Mouse (Mus musculus): ENCODE results near the gene Fam217b.

Gene Fam217b

GRCm38 (mm10) chr2:178414261-178415149 lies at the start of gene Fam217b, which contains the start of gene Ppp1r3d:
Gene Fam217b (plus strand): TSS chr2:178414524.
Gene Ppp1r3d (minus strand): TSS chr2:178414472.
- no peak for DNase-seq (ENCODE audit: low spot score in 2 of 2)

GRCm38 (mm10) chr2:178407053-178407815 lies 7.1 kb upstream of the Fam217b start, which contains the start of gene Sycp2:
Gene Sycp2 (minus strand): TSS chr2:178407685.
- no peak for DNase-seq (ENCODE audit: low spot score in 2 of 2)

- no peak for DNase-seq (ENCODE audit: low spot score in 2 of 2)
Measured at GRCm38 (mm10) chr2:178409024-178409423, 5.3 kb upstream of the Fam217b start.

GRCm38 (mm10) chr2:178410286-178410685 lies 4.0 kb upstream of the Fam217b start:
- no peak for DNase-seq (ENCODE audit: low spot score in 2 of 2)

- DNase-seq (ENCODE audit: low spot score in 2 of 2): no peak
Measured at GRCm38 (mm10) chr2:178412598-178412997, 1.7 kb upstream of the Fam217b start.

GRCm38 (mm10) chr2:178413081-178413480 lies 1.2 kb upstream of the Fam217b start:
- no peak for DNase-seq (ENCODE audit: low spot score in 2 of 2)

- no peak for DNase-seq (ENCODE audit: low spot score in 2 of 2)
Measured at GRCm38 (mm10) chr2:178413481-178414260, 653 bp upstream of the Fam217b start.

- no peak for DNase-seq (ENCODE audit: low spot score in 2 of 2)
Measured at GRCm38 (mm10) chr2:178415150-178415448, 775 bp downstream of the Fam217b start.

GRCm38 (mm10) chr2:178416427-178416826 lies 2.1 kb downstream of the Fam217b start:
- DNase-seq (ENCODE audit: low spot score in 2 of 2): no peak

GRCm38 (mm10) chr2:178416970-178417369 lies 2.6 kb downstream of the Fam217b start:
- DNase-seq (ENCODE audit: low spot score in 2 of 2): no peak

- no peak for DNase-seq (ENCODE audit: low spot score in 2 of 2)
Measured at GRCm38 (mm10) chr2:178420576-178420975, 6.3 kb downstream of the Fam217b start.

GRCm38 (mm10) chr2:178421603-178422002 lies 7.3 kb downstream of the Fam217b start:
- no peak for DNase-seq (ENCODE audit: low spot score in 2 of 2)

GRCm38 (mm10) chr2:178422186-178422585 lies 7.9 kb downstream of the Fam217b start:
- DNase-seq (ENCODE audit: low spot score in 2 of 2): no peak

- no peak for DNase-seq (ENCODE audit: low spot score in 2 of 2)
Measured at GRCm38 (mm10) chr2:178423223-178423622, 8.9 kb downstream of the Fam217b start.

GRCm38 (mm10) chr2:178426229-178426628 lies 11.9 kb downstream of the Fam217b start:
- no peak for DNase-seq (ENCODE audit: low spot score in 2 of 2)

- no peak for DNase-seq (ENCODE audit: low spot score in 2 of 2)
Measured at GRCm38 (mm10) chr2:178427181-178427580, 12.9 kb downstream of the Fam217b start.

- DNase-seq (ENCODE audit: low spot score in 2 of 2): no peak
Measured at GRCm38 (mm10) chr2:178428183-178428582, 13.9 kb downstream of the Fam217b start.

GRCm38 (mm10) chr2:178428676-178429075 lies 14.4 kb downstream of the Fam217b start:
- DNase-seq (ENCODE audit: low spot score in 2 of 2): no peak

- DNase-seq (ENCODE audit: low spot score in 2 of 2): no peak
Measured at GRCm38 (mm10) chr2:178429426-178429825, 15.1 kb downstream of the Fam217b start.

GRCm38 (mm10) chr2:178430231-178430630 lies 15.9 kb downstream of the Fam217b start, which contains the start of gene Cdh26:
Gene Cdh26 (plus strand): TSS chr2:178430531.
- DNase-seq (ENCODE audit: low spot score in 2 of 2): no peak

- DNase-seq (ENCODE audit: low spot score in 2 of 2): no peak
Measured at GRCm38 (mm10) chr2:178433495-178433894, 19.2 kb downstream of the Fam217b start.

- DNase-seq (ENCODE audit: low spot score in 2 of 2): no peak
Measured at GRCm38 (mm10) chr2:178433903-178434302, 19.6 kb downstream of the Fam217b start.

All from natural killer cell, adult 2 months (primary cell).